In genomic region chr5:36979631-36980030, GRCm38 (mm10) we compare ENCODE assay signal across 13 mouse cellular contexts. TPM values are rescaled to one million over a fixed set of nuclear protein-coding genes. Genes with fewer than 3 reads are reported as not detected.
DNase-seq lines count a peak whose midpoint lies in the region; ATAC-seq and TF ChIP-seq lines count a peak whose summit lies in the region.
"Had no signal": no experiment of that assay in that cellular context is flagged by ENCODE, and none has a peak within 500 bp of the region (broad histone marks: within the 10 kb centered on the region; RNA-seq: fewer than 3 reads in every experiment).

No protein-coding gene starts in this region.

- H3K4me2 ChIP-seq in embryonic facial prominence, embryonic 13.5 days, result no peak overlapping the region
- H3K4me2 ChIP-seq in midbrain, postnatal 0 days (ENCODE audit: low read depth, low read length, poor library complexity, severe bottlenecking), result no peak overlapping the region
- H3K4me2 ChIP-seq: hindbrain, embryonic 15.5 days; liver, embryonic 11.5 days; lung, embryonic 15.5 days had no signal

- 80% methylated on average over 7 of the region's 7 CpGs for WGBS in embryonic facial prominence, embryonic 13.5 days
- WGBS in embryonic facial prominence, embryonic 10.5 days, result 87% methylated on average over 7 of the region's 7 CpGs
- WGBS in spleen, adult 2 months, result 21% methylated on average over 7 of the region's 7 CpGs
- WGBS in small intestine, adult 2 months, result 70% methylated on average over 7 of the region's 7 CpGs
- WGBS in midbrain, postnatal 0 days, result 84% methylated on average over 7 of the region's 7 CpGs

- no peak for ATAC-seq in embryonic facial prominence, embryonic 13.5 days (ENCODE audit: insufficient number of reproducible peaks, insufficient read depth, low FRiP score, low TSS enrichment, low read depth)
- no peak for ATAC-seq in midbrain, postnatal 0 days (ENCODE audit: low FRiP score)

- no peak for TF ChIP-seq POLR2A in spleen, adult 2 months (IDR thresholded peaks at IDR 0.05; ENCODE audit: low read depth, low read length)
- TF ChIP-seq POLR2A in small intestine, adult 2 months (IDR thresholded peaks at IDR 0.05; ENCODE audit: low read depth, low read length), result no peak

- H3K4me3 ChIP-seq in embryonic facial prominence, embryonic 13.5 days, result no peak overlapping the region
- no peak overlapping the region for H3K4me3 ChIP-seq in embryonic facial prominence, embryonic 10.5 days
- no peak overlapping the region for H3K4me3 ChIP-seq in spleen, adult 2 months (ENCODE audit: extremely low read depth, insufficient read depth, insufficient read length)
- no peak overlapping the region for H3K4me3 ChIP-seq in small intestine, adult 2 months (ENCODE audit: low read depth, low read length)
- no peak overlapping the region for H3K4me3 ChIP-seq in midbrain, postnatal 0 days (ENCODE audit: low read depth, low read length)
- H3K4me3 ChIP-seq: hindbrain, embryonic 15.5 days; lung, embryonic 15.5 days; megakaryocyte, embryonic 14.5 days had no signal

- TF ChIP-seq CTCF in spleen, adult 2 months (IDR thresholded peaks at IDR 0.05; ENCODE audit: extremely low read depth, insufficient read depth, insufficient read length, insufficient replicate concordance), result no peak
- no peak for TF ChIP-seq CTCF in small intestine, adult 2 months (IDR thresholded peaks at IDR 0.05; ENCODE audit: extremely low read depth, insufficient read length, insufficient replicate concordance, low read depth, low read length)
- TF ChIP-seq CTCF in midbrain, postnatal 0 days (IDR thresholded peaks at IDR 0.05), result no peak

- no peaks in the 10 kb centered on the region for H3K9me3 ChIP-seq in embryonic facial prominence, embryonic 13.5 days
- no peaks in the 10 kb centered on the region for H3K9me3 ChIP-seq in embryonic facial prominence, embryonic 10.5 days
- H3K9me3 ChIP-seq in midbrain, postnatal 0 days (ENCODE audit: low read length), result no peaks in the 10 kb centered on the region
- H3K9me3 ChIP-seq: hindbrain, embryonic 15.5 days; lung, embryonic 15.5 days; megakaryocyte, embryonic 14.5 days had no signal

- no peaks in the 10 kb centered on the region for H3K4me1 ChIP-seq in embryonic facial prominence, embryonic 13.5 days
- peaks cover 17% of the 10 kb centered on the region for H3K4me1 ChIP-seq in embryonic facial prominence, embryonic 10.5 days
- H3K4me1 ChIP-seq in spleen, adult 2 months (ENCODE audit: control insufficient read depth, insufficient read depth, insufficient read length), result 0 out of 2 replicates have a peak, but pooled peaks cover 5% of the 10 kb centered on the region
- peaks cover 3% of the 10 kb centered on the region for H3K4me1 ChIP-seq in small intestine, adult 2 months (ENCODE audit: control insufficient read depth, insufficient read depth, insufficient read length, low read length)
- H3K4me1 ChIP-seq in midbrain, postnatal 0 days (ENCODE audit: insufficient read depth, low read length), result no peaks in the 10 kb centered on the region
- H3K4me1 ChIP-seq: hindbrain, embryonic 15.5 days; lung, embryonic 15.5 days; megakaryocyte, embryonic 14.5 days had no signal

- 0 out of 2 replicates have a peak overlapping the region, but pooled peaks have one; percentile 27 for H3K9ac ChIP-seq in embryonic facial prominence, embryonic 13.5 days
- H3K9ac ChIP-seq in midbrain, postnatal 0 days (replicated peaks; ENCODE audit: low read length, poor library complexity, severe bottlenecking), result no peak overlapping the region
- H3K9ac ChIP-seq: hindbrain, embryonic 15.5 days; lung, embryonic 15.5 days had no signal

- no peak overlapping the region for H3K27ac ChIP-seq in embryonic facial prominence, embryonic 13.5 days
- no peak overlapping the region for H3K27ac ChIP-seq in embryonic facial prominence, embryonic 10.5 days (replicated peaks)
- H3K27ac ChIP-seq in spleen, adult 2 months (ENCODE audit: insufficient read depth, low read length), result 0 out of 2 replicates have a peak overlapping the region, but pooled peaks have one; percentile 17
- peak overlapping the region; percentile 56 for H3K27ac ChIP-seq in small intestine, adult 2 months (ENCODE audit: insufficient read depth, low read depth, low read length)
- H3K27ac ChIP-seq in midbrain, postnatal 0 days (ENCODE audit: low read depth, low read length), result no peak overlapping the region
- H3K27ac ChIP-seq: hindbrain, embryonic 15.5 days; lung, embryonic 15.5 days had no signal

- peaks cover 17% of the 10 kb centered on the region for H3K36me3 ChIP-seq in embryonic facial prominence, embryonic 13.5 days
- H3K36me3 ChIP-seq in embryonic facial prominence, embryonic 10.5 days (replicated peaks), result peaks cover 30% of the 10 kb centered on the region
- H3K36me3 ChIP-seq in spleen, adult 2 months (ENCODE audit: control insufficient read depth, insufficient read depth, low read length), result 0 out of 2 replicates have a peak, but pooled peaks cover 2% of the 10 kb centered on the region
- H3K36me3 ChIP-seq in small intestine, adult 2 months (ENCODE audit: control insufficient read depth, insufficient read depth, low read length), result peaks cover 23% of the 10 kb centered on the region
- no peaks in the 10 kb centered on the region for H3K36me3 ChIP-seq in midbrain, postnatal 0 days (ENCODE audit: insufficient read depth, low read length)
- H3K36me3 ChIP-seq: hindbrain, embryonic 15.5 days had no signal

- no peak for DNase-seq in embryonic facial prominence, embryonic 10.5 days (ENCODE audit: low spot score)
- DNase-seq in spleen, adult 2 months (ENCODE audit: low read depth in 1 of 2, low spot score in 2 of 2), result peak in 1 of 2 experiments; percentile 22
- DNase-seq in spleen, postnatal 4 days (ENCODE audit: low spot score in 2 of 2), result no peak
- DNase-seq in thymus, postnatal 36 days, result peak; percentile 46 to 61
- no peak for DNase-seq in midbrain, postnatal 0 days (ENCODE audit: low spot score)
- no peak for DNase-seq in layer of hippocampus, postnatal 14 days (ENCODE audit: low spot score in 2 of 2)
- DNase-seq: cerebellum, postnatal 10 days had no signal

- no peaks in the 10 kb centered on the region for H3K27me3 ChIP-seq in embryonic facial prominence, embryonic 13.5 days
- no peaks in the 10 kb centered on the region for H3K27me3 ChIP-seq in embryonic facial prominence, embryonic 10.5 days (replicated peaks; ENCODE audit: low read depth, poor library complexity, severe bottlenecking)
- no peaks in the 10 kb centered on the region for H3K27me3 ChIP-seq in spleen, adult 2 months (ENCODE audit: control insufficient read depth, insufficient read depth, low read length)
- H3K27me3 ChIP-seq in small intestine, adult 2 months (ENCODE audit: control insufficient read depth, insufficient read depth, low read length), result no peaks in the 10 kb centered on the region
- no peaks in the 10 kb centered on the region for H3K27me3 ChIP-seq in midbrain, postnatal 0 days (ENCODE audit: insufficient read depth, low read length)
- H3K27me3 ChIP-seq: hindbrain, embryonic 15.5 days; lung, embryonic 15.5 days had no signal

RNA-seq across cellular contexts. Expression of gene Wfs1, which starts 9.4 kb away (rescaled TPM):
- 7.9 and 9.2 TPM in 2 replicates for polyA plus RNA-seq in embryonic facial prominence, embryonic 13.5 days (2015; fragmentation: Nextera tagmentation; extraction: Ambion mirVana)
- 7.3 and 10.0 TPM in 2 replicates for polyA plus RNA-seq in embryonic facial prominence, embryonic 10.5 days (2016; fragmentation: Nextera tagmentation; extraction: Ambion mirVana)
- polyA plus RNA-seq in spleen, adult 2 months (2012; rRNA removed), result 7.2 TPM in 2 replicates
- 16.7 and 23.5 TPM in 2 replicates for polyA plus RNA-seq in small intestine, adult 2 months (2012; rRNA removed)
- total RNA-seq in midbrain, postnatal 0 days (2014; rRNA removed), result 11.3 and 14.0 TPM in 2 replicates
- 11.9 and 12.8 TPM in 2 replicates for polyA plus RNA-seq in midbrain, postnatal 0 days (2015; fragmentation: Nextera tagmentation; extraction: Ambion mirVana)
- total RNA-seq in layer of hippocampus, postnatal 14 days (2021), result 100 to 1,000 TPM; 115 to 126 TPM

Comparison
In these comparisons a context has a peak if more than half of its experiments do, and no peak if none do; other contexts are left out.
1. H3K27ac ChIP-seq: peak in spleen, adult 2 months (single experiment) and small intestine, adult 2 months (single experiment); none in embryonic facial prominence, embryonic 13.5 days (single experiment), embryonic facial prominence, embryonic 10.5 days (single experiment) and midbrain, postnatal 0 days (single experiment).
2. DNase-seq: peak in thymus, postnatal 36 days (2 of 2); none in embryonic facial prominence, embryonic 10.5 days (single experiment), spleen, postnatal 4 days (0 of 2), midbrain, postnatal 0 days (single experiment) and layer of hippocampus, postnatal 14 days (0 of 2).